17 mouse cellular contexts compared by ENCODE assay signal in the genomic region with DNA sequence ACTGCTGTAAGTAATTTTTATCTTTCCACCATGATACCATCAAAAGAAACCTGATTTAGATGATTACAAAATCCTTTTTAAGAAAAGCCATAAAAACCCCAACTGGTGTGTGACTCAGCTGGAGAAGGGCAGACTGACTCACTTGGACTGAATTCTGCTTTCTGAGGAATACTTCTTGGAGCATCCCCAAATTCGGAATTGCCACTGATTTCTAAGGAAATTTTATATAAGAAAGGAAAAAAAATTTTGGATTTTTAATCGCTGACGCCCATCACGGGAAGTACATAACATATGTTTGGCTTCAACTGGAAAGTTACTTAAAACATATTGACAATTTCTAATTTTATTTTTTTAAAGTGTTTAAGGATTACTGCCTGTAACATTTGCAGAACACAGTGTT. TPM values are rescaled to one million over a fixed set of nuclear protein-coding genes. Genes with fewer than 3 reads are reported as not detected.
A peak's percentile ranks its signal among the peaks of the same experiment; 100 is the strongest.
DNase-seq lines count a peak whose midpoint lies in the region.
"Had no signal": no experiment of that assay in that cellular context is flagged by ENCODE, and none has a peak within 500 bp of the region (broad histone marks: within the 10 kb centered on the region; RNA-seq: fewer than 3 reads in every experiment).

No protein-coding gene starts in this region.

- peak; percentile 50 for DNase-seq in adrenal gland, adult 2 months
- no peak for DNase-seq in adrenal gland, adult 8-10 months
- DNase-seq in layer of hippocampus, adult 9-11 months, result peak; percentile 55
- DNase-seq in layer of hippocampus, postnatal 25 days (ENCODE audit: extremely low spot score in 1 of 2, low spot score in 1 of 2), result no peak
- peak; percentile 45 to 49 for DNase-seq in right cerebral cortex, adult 2 months (ENCODE audit: low spot score in 2 of 2)
- DNase-seq in right cerebral cortex, postnatal 4 days, result no peak
- no peak for DNase-seq in urinary bladder, postnatal 10 days (ENCODE audit: low spot score)
- DNase-seq in embryo, embryonic 10.5 days (ENCODE audit: low spot score), result no peak
- DNase-seq: cerebellum, adult 11 months; cerebellum, postnatal 10 days; heart, postnatal 36 days; kidney, adult 8-10 months; kidney, postnatal 25 days; lung, adult 2 months; lung, postnatal 4 days; thymus, postnatal 14 days had no signal

RNA-seq across cellular contexts. Expression of a gene that starts 16.6 kb away (rescaled TPM):
- total RNA-seq in adrenal gland, adult 2 months (2021), result 10 to 100 TPM; 43.5 to 44.5 TPM
- polyA plus RNA-seq in adrenal gland, adult 2 months (2012; rRNA removed), result 14.8 and 15.2 TPM in 2 replicates
- 10 to 100 TPM; 47.6 to 53.1 (median 50.6) TPM for total RNA-seq in adrenal gland, adult 8-10 months (2022)
- total RNA-seq in layer of hippocampus, postnatal 25 days (2021), result 10 to 100 TPM; 57.1 to 64.1 TPM

RNA-seq across cellular contexts. Expression of a gene that starts 48.5 kb away (rescaled TPM):
- total RNA-seq in adrenal gland, adult 2 months (2021), result 10 to 100 TPM; 16.7 to 21.2 TPM
- polyA plus RNA-seq in adrenal gland, adult 2 months (2012; rRNA removed), result 5.4 and 5.5 TPM in 2 replicates
- total RNA-seq in adrenal gland, adult 8-10 months (2022), result 10 to 100 TPM; 12.7 to 18.1 (median 14.4) TPM
- total RNA-seq in layer of hippocampus, postnatal 25 days (2021), result 1 to 10 TPM; 3.7 to 4.1 TPM
- total RNA-seq: G1E had no signal
- polyA plus RNA-seq: G1E had no signal

Comparison
In these comparisons a context has a peak if more than half of its experiments do, and no peak if none do; other contexts are left out.
1. DNase-seq: peak in adrenal gland, adult 2 months (single experiment), layer of hippocampus, adult 9-11 months (single experiment) and right cerebral cortex, adult 2 months (2 of 2); none in adrenal gland, adult 8-10 months (single experiment), layer of hippocampus, postnatal 25 days (0 of 2), right cerebral cortex, postnatal 4 days (single experiment), urinary bladder, postnatal 10 days (single experiment) and embryo, embryonic 10.5 days (single experiment).